Mouse (Mus musculus) right cerebral cortex, postnatal 10 days (tissue): ENCODE measurements around the gene Zfp536.

ENCODE experiments used
- DNase-seq, 2 experiments: peaks; one replicate each; pipeline ENCODE4 v3.0.0; 2021; ENCODE audit warnings: low spot score in 2 of 2

Zfp536 gene

GRCm38 (mm10) chr7:37556811-37557210 lies 216.6 kb downstream of the Zfp536 start:
- DNase-seq: no peak

- no peak for DNase-seq
Measured at GRCm38 (mm10) chr7:37554405-37554804, 219.0 kb downstream of the Zfp536 start.

GRCm38 (mm10) chr7:37553646-37554045 lies 219.8 kb downstream of the Zfp536 start:
- DNase-seq: no peak

GRCm38 (mm10) chr7:37552384-37552783 lies 221.1 kb downstream of the Zfp536 start:
- no peak for DNase-seq

GRCm38 (mm10) chr7:37548805-37549204 lies 224.6 kb downstream of the Zfp536 start:
- DNase-seq: no peak

- DNase-seq: no peak
Measured at GRCm38 (mm10) chr7:37544011-37544410, 229.4 kb downstream of the Zfp536 start.

- DNase-seq: no peak
Measured at GRCm38 (mm10) chr7:37542951-37543350, 230.5 kb downstream of the Zfp536 start.

GRCm38 (mm10) chr7:37531166-37531565 lies 242.3 kb downstream of the Zfp536 start:
- no peak for DNase-seq

- DNase-seq: no peak
Measured at GRCm38 (mm10) chr7:37528311-37528710, 245.1 kb downstream of the Zfp536 start.

- no peak for DNase-seq
Measured at GRCm38 (mm10) chr7:37527890-37528289, 245.6 kb downstream of the Zfp536 start.

- DNase-seq: no peak
Measured at GRCm38 (mm10) chr7:37521407-37521806, 252.0 kb downstream of the Zfp536 start.

- DNase-seq: no peak
Measured at GRCm38 (mm10) chr7:37510933-37511675, 262.3 kb downstream of the Zfp536 start.

GRCm38 (mm10) chr7:37509700-37510099 lies 263.7 kb downstream of the Zfp536 start:
- peak; percentile 44 to 56 for DNase-seq

GRCm38 (mm10) chr7:37505548-37505947 lies 267.9 kb downstream of the Zfp536 start:
- peak in 1 of 2 experiments; percentile 53 for DNase-seq

GRCm38 (mm10) chr7:37505096-37505495 lies 268.3 kb downstream of the Zfp536 start:
- no peak for DNase-seq

GRCm38 (mm10) chr7:37498881-37499280 lies 274.6 kb downstream of the Zfp536 start:
- no peak for DNase-seq

- no peak for DNase-seq
Measured at GRCm38 (mm10) chr7:37496491-37496890, 276.9 kb downstream of the Zfp536 start.

- no peak for DNase-seq
Measured at GRCm38 (mm10) chr7:37490312-37490711, 283.1 kb downstream of the Zfp536 start.

- no peak for DNase-seq
Measured at GRCm38 (mm10) chr7:37484946-37485345, 288.5 kb downstream of the Zfp536 start.

- no peak for DNase-seq
Measured at GRCm38 (mm10) chr7:37482564-37482963, 290.9 kb downstream of the Zfp536 start.

GRCm38 (mm10) chr7:37481165-37481564 lies 292.3 kb downstream of the Zfp536 start:
- no peak for DNase-seq

GRCm38 (mm10) chr7:37477309-37477708 lies 296.1 kb downstream of the Zfp536 start:
- DNase-seq: no peak

- no peak for DNase-seq
Measured at GRCm38 (mm10) chr7:37475485-37475884, 298.0 kb downstream of the Zfp536 start.

GRCm38 (mm10) chr7:37474284-37474683 lies 299.2 kb downstream of the Zfp536 start:
- DNase-seq: no peak
